Mouse (Mus musculus) common myeloid progenitor, adult 5-6 weeks (primary cell): ENCODE results near the gene Fam53a. TPM values are rescaled to one million over a fixed set of nuclear protein-coding genes. Genes with fewer than 3 reads are reported as not detected.

Experiments used
- ATAC-seq: replicated peaks from 2 replicates; pipeline ENCODE4 v1.8.0; 2016; ENCODE audit warnings: low read depth, mild to moderate bottlenecking, moderate TSS enrichment, inconsistent platforms; ENCODE audit not compliant: poor library complexity, severe bottlenecking
- total RNA-seq: library from RNA; stranded (forward); fragments of 200-1000, 187-1606 nt; gene quantifications from 2 replicates; pipeline ENCODE4 v1.2.3, GENCODE M21; 2017

The Fam53a gene
- total RNA-seq, 1 experiment from 2014 or later: 20.8 TPM

DNA sequence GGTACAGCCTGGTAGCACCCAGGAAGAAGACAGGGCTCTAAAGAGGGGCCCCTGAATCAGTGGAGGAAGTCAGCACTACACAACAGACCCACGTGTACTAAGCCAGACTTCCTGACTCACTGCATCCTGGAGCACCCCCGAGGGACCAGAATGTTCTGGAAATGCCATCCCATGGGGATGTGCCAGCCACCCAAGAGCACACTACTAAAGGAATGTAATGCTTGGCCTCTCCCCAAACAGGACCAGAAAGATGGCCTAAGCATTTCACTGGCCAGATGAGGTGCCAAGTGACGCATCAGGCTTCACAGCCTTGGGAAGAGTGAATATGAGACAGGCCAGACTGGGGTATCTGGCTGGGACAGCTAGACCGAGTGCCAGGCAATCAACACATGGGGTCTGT lies 63.5 kb downstream of the Fam53a start:
- ATAC-seq: no peak

GRCm38 (mm10) chr5:33556277-33556995 lies 73.0 kb downstream of the Fam53a start:
- ATAC-seq: no peak

Other genes with a start within 250 kb of the Fam53a start
- not detected in 2 replicates for gene Nkx1-1, start 195.7 kb downstream of the Fam53a start, total RNA-seq
- gene Gm9903, start 290 bp upstream of the Fam53a start, total RNA-seq: not detected in 2 replicates
- gene Slbp, start 22.9 kb upstream of the Fam53a start, total RNA-seq: 286 and 289 TPM in 2 replicates
- 161 and 162 TPM in 2 replicates for gene Tacc3, start 28.5 kb upstream of the Fam53a start, total RNA-seq
- 22.2 and 24.8 TPM in 2 replicates for gene Tmem129, start 28.8 kb upstream of the Fam53a start, total RNA-seq
- gene Fgfr3, start 92.0 kb upstream of the Fam53a start, total RNA-seq: 0.09 TPM in 1 of 2 replicates, not detected in the other
- gene Letm1, start 153.2 kb upstream of the Fam53a start, total RNA-seq: 22.3 and 23.9 TPM in 2 replicates
- gene Nsd2, start 191.1 kb upstream of the Fam53a start, total RNA-seq: 94.2 and 113 TPM in 2 replicates